Mouse (Mus musculus) heart, adult 18-20 months (tissue): Measurements from ENCODE around the gene Mapk7. TPM values are rescaled to one million over a fixed set of nuclear protein-coding genes. Genes with fewer than 3 reads are reported as not detected.

Source experiments
- DNase-seq, 2 experiments: peaks; one replicate each; pipeline ENCODE4 v3.0.0; 2021 to 2022; ENCODE audit warnings: mixed read lengths in 1 of 2
- total RNA-seq, 2 experiments: library from RNA; stranded (reverse); gene quantifications; 2 replicates each; pipeline ENCODE4 v1.2.3; 2021

Mapk7 gene
- total RNA-seq, 2 experiments from 2014 or later, result 5.7 to 6.0 TPM

- DNase-seq, result peak in 1 of 2 experiments; percentile 6
Observed at GRCm38 (mm10) chr11:61490944-61491520, 3.2 kb downstream of the Mapk7 start.

- DNase-seq, result peak in 1 of 2 experiments; percentile 2
Observed at GRCm38 (mm10) chr11:61489874-61490273, 4.3 kb downstream of the Mapk7 start.

GRCm38 (mm10) chr11:61489085-61489484 lies 5.1 kb downstream of the Mapk7 start:
- peak in 1 of 2 experiments; percentile 1 for DNase-seq

- no peak for DNase-seq
Observed at GRCm38 (mm10) chr11:61487936-61488335, 6.3 kb downstream of the Mapk7 start.

GRCm38 (mm10) chr11:61487401-61487800 lies 6.8 kb downstream of the Mapk7 start:
- peak; percentile 61 to 64 for DNase-seq

- DNase-seq, result no peak
Observed at GRCm38 (mm10) chr11:61486458-61487219, 7.6 kb downstream of the Mapk7 start.

GRCm38 (mm10) chr11:61485541-61486457 lies 8.4 kb downstream of the Mapk7 start:
- DNase-seq, result no peak

GRCm38 (mm10) chr11:61484613-61485540 lies 9.3 kb downstream of the Mapk7 start, which contains the start of gene Mfap4:
Gene Mfap4, plus strand, starts transcription at chr11:61485431.
- DNase-seq, result peak; percentile 55 to 59

GRCm38 (mm10) chr11:61484256-61484612 lies 10.0 kb downstream of the Mapk7 start:
- DNase-seq, result no peak

GRCm38 (mm10) chr11:61483226-61483845 lies 10.9 kb downstream of the Mapk7 start:
- DNase-seq, result no peak

- DNase-seq, result no peak
Observed at GRCm38 (mm10) chr11:61481239-61482090, 12.7 kb downstream of the Mapk7 start.

GRCm38 (mm10) chr11:61478788-61479187 lies 15.4 kb downstream of the Mapk7 start:
- no peak for DNase-seq

- no peak for DNase-seq
Observed at GRCm38 (mm10) chr11:61477566-61478508, 16.4 kb downstream of the Mapk7 start.

GRCm38 (mm10) chr11:61476786-61477382 lies 17.3 kb downstream of the Mapk7 start:
- no peak for DNase-seq

GRCm38 (mm10) chr11:61473630-61474029 lies 20.6 kb downstream of the Mapk7 start:
- no peak for DNase-seq

GRCm38 (mm10) chr11:61470880-61471279 lies 23.3 kb downstream of the Mapk7 start:
- no peak for DNase-seq

- no peak for DNase-seq
Observed at GRCm38 (mm10) chr11:61469317-61469917, 24.8 kb downstream of the Mapk7 start.

GRCm38 (mm10) chr11:61468534-61468933 lies 25.7 kb downstream of the Mapk7 start:
- no peak for DNase-seq
